Mouse (Mus musculus) kidney, postnatal 25 days (tissue): Measurements from ENCODE around the gene Cog1.
A peak's percentile ranks its signal among the peaks of the same experiment; 100 is the strongest.
"Not testable (repeated sequence)": the region's sequence is repeated elsewhere in the genome, so short reads cannot be mapped to it uniquely, and the experiment has no call there.

Experiments used
- DNase-seq, 2 experiments: peaks; one replicate each; pipeline ENCODE4 v3.0.0; 2021; ENCODE audit warnings: mixed read lengths in 2 of 2

Gene Cog1

DNA sequence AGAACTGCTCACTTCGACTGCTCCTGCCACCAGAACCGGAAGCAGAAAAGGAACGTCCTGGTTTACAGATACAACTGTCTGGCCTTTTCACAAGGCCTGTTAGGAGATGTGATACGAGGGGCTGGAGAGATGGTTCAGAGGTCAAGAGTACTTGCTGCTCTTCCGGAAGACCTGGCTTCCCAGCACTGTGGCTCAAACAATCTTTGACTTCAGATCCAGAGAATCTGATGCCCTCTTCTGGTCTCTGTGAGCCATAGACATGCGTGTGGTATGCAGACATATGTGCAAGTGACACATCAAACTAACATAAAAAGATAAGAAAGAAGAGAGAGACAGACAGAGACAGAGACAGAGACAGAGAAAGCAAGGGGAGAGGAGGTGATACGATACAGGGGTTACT is 16.7 kb upstream of the Cog1 start:
- no peak for DNase-seq

DNA sequence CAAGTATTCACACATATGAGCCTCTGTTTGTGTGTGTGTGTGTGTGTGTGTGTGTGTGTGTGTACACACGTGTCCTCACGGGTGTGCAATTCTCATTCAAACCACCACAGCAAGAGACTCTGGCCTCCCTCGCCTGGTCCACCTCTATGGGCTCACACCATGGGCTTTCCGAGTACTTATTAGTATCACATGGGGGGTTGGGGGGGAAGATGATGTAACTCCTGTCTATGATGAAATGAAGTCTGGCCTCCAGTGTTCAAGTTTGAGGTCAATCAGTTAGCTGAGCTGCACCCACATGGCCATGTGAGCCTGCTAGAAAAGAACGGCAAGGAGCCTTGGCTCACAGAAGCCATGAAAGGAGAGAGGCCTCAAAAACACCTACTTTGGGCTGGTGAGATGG is 15.6 kb upstream of the Cog1 start:
- DNase-seq, result no peak

DNA sequence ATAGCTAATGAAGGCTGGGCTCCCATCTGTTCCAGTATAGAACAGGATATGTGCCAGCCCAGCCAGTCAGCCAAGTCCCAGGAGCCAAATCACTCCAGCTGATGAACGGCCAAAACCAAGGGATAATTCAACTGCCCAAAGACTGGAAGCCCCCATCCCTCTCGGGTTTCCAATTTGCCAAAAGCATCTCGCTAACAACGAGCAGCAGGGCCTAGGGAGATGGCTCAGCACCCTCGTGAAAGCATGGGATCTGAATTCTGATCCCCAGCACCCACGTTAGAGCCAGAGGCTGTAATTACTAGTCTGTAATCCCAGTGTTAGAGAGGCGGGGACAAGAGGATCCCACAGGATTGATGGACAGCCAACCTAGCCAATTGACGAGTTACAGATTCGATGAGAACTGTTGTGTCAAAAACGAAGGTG is 14.3 kb upstream of the Cog1 start:
- DNase-seq, result no peak

DNA sequence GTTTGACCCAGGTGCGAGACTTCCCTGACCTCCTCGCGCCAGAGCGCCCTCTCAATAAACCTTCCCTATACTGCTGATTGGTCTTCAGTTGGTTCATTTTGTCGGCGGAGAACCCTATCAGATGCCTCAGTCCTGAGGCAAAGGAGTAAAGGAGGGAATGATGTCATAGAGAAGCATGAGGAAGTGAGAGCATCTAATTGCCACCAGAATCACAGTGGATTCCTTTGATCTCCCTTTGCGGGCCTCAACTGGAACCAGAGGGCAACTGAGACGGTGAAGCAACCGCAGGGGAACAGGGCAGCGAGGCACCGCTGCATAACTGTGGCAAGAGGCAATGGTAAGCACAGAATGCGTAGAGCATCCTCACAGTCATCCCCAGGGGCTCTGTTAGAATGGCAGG is 10.3 kb upstream of the Cog1 start:
- no peak for DNase-seq

DNA sequence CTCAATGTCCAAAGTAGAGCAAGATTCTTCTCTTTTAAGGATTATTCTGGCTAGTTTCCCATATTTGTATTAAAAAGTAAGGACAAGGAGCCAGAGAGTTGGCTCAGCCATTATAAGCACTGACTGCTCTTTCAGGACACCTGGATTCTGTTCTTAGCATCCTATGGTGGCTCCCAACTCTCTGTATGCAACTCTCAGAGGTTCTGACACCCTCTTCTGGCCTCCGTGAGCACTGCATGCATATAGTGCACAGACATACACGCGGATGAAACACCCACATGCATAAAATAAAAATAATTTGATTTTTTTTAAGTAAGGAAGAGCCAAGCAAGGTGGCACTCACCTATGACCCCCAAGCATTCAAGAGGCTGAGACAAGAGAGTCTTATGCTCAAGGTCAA is 3.8 kb upstream of the Cog1 start:
- DNase-seq, result no peak

DNA sequence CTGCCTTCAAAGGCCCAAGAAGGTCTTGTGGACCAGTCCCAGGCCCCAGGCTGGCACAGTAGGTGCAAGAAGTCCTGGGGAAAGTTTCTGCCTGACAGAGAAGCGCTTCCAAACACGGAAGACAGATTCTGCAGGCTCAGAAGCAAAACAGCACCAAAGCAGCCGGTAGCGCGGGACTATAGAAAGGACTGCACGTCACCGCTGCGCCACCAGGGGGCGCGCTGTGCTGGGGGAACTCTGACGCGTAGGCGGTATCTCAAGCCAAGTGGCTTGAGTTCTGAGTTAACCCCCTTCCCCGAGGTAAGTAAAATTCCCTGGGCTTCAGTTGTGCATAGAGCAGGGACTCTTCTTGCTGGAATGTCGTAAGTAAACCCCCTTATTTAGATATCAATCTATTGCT is 817 bp upstream of the Cog1 start:
- DNase-seq, result peak; percentile 84 to 85

DNA sequence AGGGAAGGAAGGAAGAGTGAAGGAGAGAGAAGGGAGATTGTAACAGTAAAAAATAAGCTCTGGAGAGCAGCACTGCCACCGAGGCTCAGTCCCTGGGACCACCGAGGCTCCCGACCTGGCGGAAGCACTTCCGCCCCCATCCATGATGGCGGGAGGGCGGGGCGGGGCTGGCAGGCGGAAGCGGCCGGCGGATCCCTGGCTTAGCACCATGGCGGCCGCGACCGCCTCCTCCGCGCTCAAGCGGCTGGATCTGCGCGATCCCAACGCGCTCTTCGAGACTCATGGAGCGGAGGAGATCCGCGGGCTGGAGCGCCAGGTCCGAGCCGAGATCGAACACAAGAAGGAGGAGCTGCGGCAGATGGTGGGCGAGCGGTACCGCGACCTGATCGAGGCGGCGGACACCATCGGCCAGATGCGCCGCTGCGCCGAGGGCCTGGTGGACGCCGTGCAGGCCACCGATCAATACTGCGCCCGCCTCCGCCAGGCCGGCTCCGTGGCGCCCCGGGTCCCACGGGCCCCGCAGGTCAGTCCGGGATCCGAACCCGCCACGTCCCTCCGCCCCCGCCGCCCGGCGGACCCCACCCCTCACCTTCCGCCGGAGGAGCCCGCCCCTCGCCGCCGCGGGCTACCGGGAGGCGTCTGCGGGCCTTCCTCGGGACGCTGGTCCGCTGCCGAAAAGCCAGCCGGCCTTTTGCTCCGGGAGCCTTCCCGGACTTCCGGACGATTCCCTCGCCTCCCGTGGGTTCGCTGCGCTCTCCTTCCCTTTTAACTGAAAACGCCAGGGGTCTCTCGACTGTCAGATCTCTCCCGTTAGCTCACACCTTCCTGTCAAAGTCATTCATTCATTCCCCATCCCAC is 613 bp downstream of the Cog1 start, which contains the start of gene Slc39a11:
Gene Slc39a11, minus strand, starts transcription at position 727 of the 858 bp plus-strand sequence.
- DNase-seq, result peak; percentile 68 to 80

DNA sequence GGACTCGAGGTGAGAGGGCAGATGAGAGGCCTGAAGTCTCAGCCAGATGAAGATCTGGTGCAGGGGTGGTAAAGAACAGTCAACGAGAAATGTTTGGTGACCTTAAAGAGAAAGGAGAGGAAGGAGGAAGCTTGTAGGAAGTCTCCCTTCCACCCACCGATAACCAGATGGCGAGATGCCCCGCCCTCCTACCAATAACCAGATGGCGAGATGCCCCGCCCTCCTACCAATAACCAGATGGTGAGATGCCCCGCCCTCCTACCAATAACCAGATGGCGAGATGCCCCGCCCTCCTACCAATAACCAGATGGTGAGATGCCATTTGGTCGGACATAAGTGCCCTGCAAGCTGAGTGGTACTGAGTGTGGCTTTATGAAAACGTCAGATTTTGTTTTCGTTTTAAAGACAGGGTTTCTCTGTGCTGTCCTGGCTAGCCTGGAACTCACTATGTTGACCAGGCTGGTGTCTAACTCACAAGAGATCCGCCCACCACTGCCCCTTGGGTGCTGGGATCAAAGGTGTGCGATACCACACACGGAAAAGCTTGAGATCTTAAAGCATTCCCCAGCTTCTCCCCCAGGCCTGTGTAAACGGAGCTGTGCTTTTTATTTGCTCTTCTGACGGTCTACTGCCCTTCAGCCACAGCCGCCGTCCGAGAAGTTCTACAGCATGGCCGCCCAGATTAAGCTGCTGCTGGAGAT is 2.4 kb downstream of the Cog1 start:
- no peak for DNase-seq

DNA sequence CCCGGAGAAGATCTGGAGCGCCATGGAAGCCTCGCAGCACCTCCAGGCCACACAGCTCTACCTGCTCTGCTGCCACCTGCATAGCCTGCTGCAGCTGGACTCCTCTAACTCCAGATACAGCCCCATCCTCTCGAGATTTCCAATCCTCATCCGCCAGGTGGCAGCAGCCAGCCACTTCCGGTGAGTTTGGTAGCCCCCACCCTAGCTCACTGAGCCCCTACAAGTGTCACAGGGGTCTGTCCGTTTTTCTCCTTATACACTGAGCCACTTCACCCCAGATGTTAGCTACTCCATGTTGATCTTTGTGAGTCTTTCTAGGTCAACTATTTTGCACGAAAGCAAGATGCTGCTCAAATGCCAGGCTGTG is 2.9 kb downstream of the Cog1 start:
- DNase-seq, result peak; percentile 53 to 63

DNA sequence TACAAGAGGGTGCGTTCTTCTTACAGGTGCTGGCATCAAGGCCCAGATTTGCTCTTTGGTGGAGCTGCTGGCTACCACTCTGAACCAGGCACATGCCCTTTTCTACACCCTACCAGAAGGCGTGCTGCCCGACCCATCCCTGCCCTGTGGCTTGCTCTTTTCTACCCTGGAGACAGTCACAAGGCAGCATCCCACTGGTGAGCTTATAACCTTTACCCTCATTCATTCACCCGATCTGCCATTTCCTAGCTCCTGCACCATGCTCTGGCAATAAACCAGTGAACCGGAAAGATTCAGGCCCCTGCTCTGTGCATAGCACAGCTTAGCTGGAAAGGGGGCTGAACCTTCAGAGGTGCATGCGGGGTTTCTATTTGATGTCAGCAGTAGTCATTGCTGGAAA is 3.5 kb downstream of the Cog1 start:
- peak; percentile 56 to 85 for DNase-seq

DNA sequence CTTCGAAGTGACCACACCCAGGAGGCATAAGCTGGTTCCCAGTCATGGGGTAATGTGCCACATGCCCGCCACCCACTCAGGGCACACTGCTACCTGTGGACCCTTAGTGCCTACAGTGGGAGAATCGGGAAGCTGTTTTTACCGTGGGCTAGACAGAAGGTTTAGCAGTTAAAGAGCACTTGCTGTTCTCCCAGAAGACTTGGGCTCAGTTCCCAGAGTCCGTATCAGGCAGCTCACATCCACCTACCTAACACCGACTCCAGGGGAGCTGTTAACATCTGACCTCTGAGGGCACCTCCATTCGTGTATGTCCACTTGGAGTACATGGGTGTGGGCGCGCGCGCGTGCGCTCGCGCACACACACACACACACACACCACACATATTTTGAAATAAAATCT is 5.1 kb downstream of the Cog1 start:
- no peak for DNase-seq

DNA sequence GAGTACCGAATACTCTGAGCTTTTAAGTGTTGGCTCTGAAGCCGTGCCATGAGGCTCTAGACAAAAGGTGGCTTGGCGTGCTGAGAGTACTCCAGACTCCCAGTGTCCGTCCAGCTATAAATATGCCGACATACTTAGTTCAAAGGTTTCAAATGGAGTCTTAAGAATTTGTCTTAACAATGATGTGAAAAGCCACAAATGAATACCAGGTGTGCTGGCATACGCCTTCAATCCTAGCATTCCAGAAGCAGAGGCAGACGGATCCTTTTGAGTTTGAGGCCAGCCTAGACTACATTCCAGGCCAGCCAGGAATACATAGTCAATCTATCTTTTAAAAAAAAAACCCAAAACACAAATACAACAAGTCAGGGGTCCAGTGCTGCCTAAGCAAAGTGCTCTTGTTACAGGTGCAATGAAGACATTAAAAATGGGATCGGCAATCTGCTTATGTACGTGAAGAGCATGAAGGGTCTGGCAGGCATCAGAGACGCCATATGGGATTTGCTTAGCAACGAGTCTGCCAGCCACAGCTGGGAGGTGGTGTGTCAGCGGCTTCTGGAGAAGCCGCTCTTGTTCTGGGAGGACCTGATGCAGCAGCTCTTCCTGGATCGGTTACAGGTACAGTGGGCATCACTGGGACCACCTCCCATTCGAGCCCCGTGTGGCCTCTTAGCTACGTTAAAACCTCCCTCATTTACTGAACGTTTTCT is 5.7 kb downstream of the Cog1 start:
- no peak for DNase-seq

DNA sequence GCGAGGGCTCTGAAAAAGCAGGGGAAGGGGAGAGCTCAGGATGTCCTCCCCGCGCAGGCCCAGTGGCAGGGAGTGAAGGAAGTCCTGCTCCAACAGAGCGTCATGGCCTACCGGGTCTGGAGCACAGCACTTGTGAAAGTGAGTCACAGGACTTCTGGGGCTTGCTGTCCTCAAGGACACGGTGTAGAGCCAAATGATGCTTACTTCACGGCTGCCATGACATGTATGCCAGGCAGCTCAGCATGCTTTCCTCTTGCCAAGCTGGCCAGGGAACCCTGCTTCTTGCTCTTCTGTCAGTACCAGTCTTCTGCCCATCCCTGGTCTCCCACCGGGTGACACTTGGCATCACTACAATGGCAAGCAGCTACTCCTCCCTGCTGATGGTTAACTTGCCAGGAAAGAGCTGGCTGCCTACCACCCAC is 7.6 kb downstream of the Cog1 start:
- DNase-seq, result no peak

DNA sequence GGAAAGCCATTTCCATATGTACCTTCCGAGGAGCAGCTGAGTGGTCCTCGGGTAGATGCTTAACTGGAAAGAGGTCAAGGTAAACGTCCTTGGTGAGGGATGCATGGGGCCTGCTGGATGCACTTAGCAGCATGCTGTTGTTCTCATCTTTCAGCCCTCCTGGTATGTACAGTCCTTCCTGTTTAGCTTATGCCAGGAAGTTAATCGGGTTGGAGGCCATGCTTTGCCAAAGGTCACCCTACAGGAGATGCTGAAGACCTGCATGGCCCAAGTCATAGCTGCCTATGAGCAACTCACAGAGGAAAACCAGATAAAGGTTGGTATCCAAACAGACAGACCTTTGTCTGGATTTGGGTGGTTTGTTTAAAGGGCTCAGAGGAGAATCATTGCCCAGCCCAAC is 8.3 kb downstream of the Cog1 start:
- DNase-seq, result no peak

DNA sequence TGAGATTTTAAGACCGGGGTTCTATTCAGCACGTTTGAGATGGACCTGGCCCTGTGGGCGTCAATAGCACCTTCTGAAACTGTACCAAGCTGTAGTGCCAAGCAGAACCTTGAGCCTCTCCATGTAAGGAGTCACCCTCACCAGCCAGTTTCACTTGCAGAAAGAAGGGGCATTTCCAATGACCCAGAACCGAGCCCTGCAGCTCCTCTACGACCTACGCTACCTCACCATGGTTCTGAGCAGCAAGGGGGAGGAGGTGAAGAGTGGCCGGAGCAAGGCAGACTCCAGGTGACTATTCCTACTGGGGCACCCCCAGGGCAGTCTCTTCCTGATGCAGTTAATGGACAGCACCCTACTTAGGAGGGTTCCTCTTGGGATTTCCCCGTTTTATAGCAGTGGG is 9.3 kb downstream of the Cog1 start:
- DNase-seq, result peak; percentile 36 to 79

DNA sequence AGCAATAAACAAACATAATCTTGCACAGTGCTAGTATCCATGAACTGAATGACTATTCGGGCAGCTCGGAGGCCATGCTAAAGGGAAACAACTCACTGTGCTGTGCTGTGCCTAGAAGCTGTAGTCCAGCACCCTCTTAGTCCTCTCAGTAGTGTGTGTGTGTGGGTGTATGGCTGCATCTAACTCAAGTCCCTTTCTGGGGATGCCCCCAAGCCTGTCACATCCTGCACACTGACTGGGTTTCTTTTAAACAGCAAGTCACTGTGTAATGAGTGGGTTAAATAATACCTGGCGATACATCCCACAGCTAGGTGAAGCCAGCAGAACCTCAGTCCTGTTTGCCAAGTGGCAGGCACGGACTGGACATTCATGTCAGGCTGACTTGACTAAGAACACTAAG is 9.8 kb downstream of the Cog1 start:
- DNase-seq, result no peak

DNA sequence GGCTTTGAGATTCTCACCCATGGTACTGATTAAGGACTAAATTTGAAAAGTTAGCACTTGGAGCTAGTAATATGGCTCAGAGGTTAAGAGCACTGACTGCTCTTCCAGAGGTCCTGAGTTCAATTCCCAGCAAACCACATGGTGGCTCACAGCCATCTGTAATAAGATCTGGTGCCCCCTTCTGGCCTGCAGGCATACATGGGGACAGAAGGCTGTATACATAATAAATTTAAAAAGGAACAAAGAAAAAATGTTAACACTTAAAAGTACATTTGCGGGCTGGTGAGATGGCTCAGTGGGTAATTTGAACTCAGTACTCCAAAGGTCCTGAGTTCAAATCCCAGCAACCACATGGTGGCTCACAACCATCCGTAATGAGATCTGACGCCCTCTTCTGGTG is 11.2 kb downstream of the Cog1 start:
- not testable (repeated sequence) for DNase-seq

DNA sequence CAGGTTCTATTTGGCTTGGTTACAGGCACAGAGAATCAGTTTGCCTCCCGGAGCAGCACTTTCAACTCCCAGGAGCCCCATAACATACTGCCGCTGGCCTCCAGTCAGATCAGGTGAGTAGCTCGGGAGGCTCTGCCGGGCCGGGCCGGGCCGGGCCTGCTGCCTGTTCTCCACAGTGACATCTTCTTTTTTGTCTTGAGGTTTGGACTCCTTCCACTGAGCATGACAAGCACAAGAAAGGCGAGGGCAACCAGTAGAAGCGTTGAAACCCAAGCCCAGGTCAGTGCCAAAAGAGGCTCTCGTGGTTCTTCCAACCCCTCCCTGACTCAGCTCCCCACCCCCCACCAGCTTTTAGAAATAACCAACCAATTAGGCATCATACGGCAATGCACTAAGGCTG is 12.0 kb downstream of the Cog1 start:
- DNase-seq, result no peak

DNA sequence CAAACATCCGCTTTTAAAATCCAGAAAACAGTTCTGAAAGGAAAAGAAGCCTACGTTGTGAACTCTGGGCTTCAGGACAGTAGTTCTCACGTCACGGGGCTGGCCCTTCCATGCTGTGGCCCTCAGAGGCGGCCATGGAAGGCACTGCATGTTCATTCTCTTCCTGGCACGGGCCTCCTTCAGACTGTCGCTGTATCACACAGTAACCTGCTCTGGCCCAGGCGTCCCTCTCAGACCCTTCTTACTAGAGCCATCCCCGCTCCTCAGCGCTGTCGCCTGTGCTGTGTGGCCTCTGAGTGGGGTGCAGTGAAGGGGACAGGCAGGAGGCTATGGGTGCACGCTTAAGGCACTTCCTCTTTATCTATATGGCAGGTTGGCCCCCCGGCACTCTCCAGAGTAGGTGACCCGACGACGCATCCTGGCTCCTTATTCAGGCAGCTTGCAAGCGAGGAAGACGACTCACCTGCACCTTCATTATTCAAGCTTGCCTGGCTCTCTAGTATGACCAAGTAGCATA is 12.9 kb downstream of the Cog1 start:
- no peak for DNase-seq

DNA sequence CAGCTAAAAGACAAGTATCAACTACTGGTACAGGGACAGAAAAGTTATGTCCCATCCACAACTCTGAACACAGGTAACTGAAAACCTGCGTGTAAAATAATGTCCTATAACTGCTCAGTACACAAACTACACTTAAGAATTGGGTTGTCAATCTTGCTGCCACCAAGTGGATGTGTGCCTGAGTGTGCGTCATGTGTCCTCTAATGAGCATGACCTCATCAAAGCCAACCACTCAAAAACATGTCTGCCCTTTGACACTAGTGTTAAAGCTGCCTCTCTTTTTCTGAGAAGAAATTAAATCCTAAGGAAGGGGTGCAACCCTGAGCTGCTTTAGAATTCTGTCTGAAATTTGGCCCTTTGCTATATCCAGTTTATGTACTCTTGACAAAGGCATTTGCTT is 15.3 kb downstream of the Cog1 start:
- no peak for DNase-seq

DNA sequence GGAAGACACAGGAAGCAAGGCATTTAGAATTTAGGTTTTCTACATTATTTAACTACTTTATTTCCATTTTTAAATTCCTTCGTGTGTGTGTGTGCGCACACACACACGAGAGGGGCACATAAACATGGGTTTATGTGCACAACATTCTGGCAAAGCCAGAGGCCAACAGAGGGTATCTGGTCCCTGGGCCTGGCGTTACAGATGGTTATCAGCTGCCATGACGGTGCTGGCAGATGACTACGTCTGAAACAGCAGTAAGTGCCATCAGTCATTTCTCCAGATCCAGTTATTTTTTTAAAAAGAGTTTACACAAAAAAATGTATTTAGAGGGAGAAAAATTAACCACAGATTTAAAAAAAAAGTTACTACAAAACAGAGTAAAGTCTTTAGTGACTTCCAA is 17.2 kb downstream of the Cog1 start:
- no peak for DNase-seq

DNA sequence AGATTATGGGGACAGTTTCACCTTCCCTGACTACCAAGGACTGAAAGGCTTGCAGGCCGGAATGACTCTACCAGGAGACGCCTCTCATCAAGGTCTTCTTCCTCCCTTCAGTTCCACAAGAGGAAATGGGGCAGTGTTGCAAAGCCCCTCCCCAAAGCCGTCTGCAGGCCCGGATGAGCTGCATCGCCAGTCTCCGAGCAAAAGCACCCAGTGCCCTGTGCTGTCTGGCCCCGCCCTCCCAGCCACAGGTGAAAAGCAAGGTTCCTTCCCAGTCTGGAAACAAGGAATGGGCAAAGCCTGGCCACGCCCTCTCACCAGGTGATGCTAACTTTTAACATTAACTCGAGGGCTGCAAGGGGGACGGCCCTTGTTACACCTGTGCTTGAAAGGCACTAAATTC is 17.7 kb downstream of the Cog1 start:
- DNase-seq, result peak; percentile 76 to 86

DNA sequence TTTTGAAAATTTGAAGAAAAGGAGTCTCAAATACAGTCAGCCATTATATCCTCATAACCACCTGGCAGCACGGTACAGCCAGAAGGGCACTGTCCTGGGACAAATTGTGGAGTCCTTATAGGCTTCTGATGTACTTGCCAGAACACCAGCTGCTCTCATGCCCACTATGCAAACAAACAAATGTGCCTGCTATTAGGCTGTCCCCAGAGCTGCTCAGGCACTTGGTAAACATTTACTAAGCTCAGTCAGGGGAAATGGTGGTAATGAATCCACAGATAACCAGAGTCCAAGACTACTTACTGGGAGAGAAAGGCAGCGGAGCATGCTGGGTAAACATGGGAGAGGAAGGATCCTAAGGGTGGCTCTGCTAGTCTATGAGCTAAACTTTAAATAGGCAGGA is 18.2 kb downstream of the Cog1 start:
- DNase-seq, result peak; percentile 60 to 82

DNA sequence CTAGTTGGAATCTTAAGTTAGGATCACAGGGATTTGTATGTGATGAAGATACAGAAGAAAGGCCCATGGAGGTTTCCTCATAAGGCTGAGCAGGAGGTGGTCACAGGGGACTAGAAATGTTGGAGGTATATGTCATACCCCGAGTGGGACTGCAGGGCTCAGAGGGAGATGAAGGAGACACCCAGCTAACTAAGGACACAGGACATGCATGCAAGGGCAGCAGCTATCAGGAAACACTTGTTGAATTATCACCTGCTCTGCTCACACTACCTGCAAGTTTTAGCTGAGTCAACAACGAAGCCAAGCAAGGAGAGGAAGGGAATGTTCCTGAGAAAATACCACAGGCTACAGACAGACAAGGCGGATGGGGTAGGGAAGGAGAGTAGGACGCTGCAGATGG is 18.7 kb downstream of the Cog1 start:
- DNase-seq, result no peak
